ENCODE assay signal across 7 mouse cellular contexts in genomic region chr13:54055448-54055861, GRCm38 (mm10). TPM values are rescaled to one million over a fixed set of nuclear protein-coding genes. Genes with fewer than 3 reads are reported as not detected.
A peak's percentile ranks its signal among the peaks of the same experiment; 100 is the strongest.
DNase-seq lines count a peak whose midpoint lies in the region; ATAC-seq lines count a peak whose summit lies in the region.

TSS of gene Drd1 (minus strand) at chr13:54055705.

- no peaks in the 10 kb centered on the region for H3K9me3 ChIP-seq in kidney, embryonic 14.5 days (ENCODE audit: control insufficient read depth, low read length)
- H3K9me3 ChIP-seq in limb, embryonic 13.5 days: no peaks in the 10 kb centered on the region
- no peaks in the 10 kb centered on the region for H3K9me3 ChIP-seq in midbrain, embryonic 15.5 days

- H3K27me3 ChIP-seq in kidney, embryonic 14.5 days (ENCODE audit: control insufficient read depth, insufficient read depth, low read length): peaks cover 21% of the 10 kb centered on the region
- peaks cover 82% of the 10 kb centered on the region for H3K27me3 ChIP-seq in limb, embryonic 13.5 days
- H3K27me3 ChIP-seq in midbrain, embryonic 15.5 days (replicated peaks): peaks cover 14% of the 10 kb centered on the region

- H3K36me3 ChIP-seq in kidney, embryonic 14.5 days (ENCODE audit: control insufficient read depth, insufficient read depth, low read length): no peaks in the 10 kb centered on the region
- no peaks in the 10 kb centered on the region for H3K36me3 ChIP-seq in limb, embryonic 13.5 days
- no peaks in the 10 kb centered on the region for H3K36me3 ChIP-seq in midbrain, embryonic 15.5 days (replicated peaks)

- peak within 1 kb of the TSS; percentile 85 for H3K4me2 ChIP-seq in kidney, embryonic 14.5 days (replicated peaks; ENCODE audit: low read depth, low read length)
- peak within 1 kb of the TSS; percentile 87 for H3K4me2 ChIP-seq in limb, embryonic 13.5 days (replicated peaks)
- peak within 1 kb of the TSS; percentile 100 for H3K4me2 ChIP-seq in midbrain, embryonic 15.5 days

- WGBS in kidney, embryonic 14.5 days: under 1% methylated on average over 31 of the region's 31 CpGs
- WGBS in limb, embryonic 13.5 days: 1% methylated on average over 31 of the region's 31 CpGs
- WGBS in midbrain, embryonic 15.5 days: under 1% methylated on average over 31 of the region's 31 CpGs

- peak within 1 kb of the TSS; percentile 41 for H3K4me3 ChIP-seq in kidney, embryonic 14.5 days (ENCODE audit: low read length)
- H3K4me3 ChIP-seq in limb, embryonic 13.5 days: peak within 1 kb of the TSS; percentile 48
- peak within 1 kb of the TSS; percentile 56 for H3K4me3 ChIP-seq in midbrain, embryonic 15.5 days

- no peaks in the 10 kb centered on the region for H3K4me1 ChIP-seq in kidney, embryonic 14.5 days (ENCODE audit: control insufficient read depth, insufficient read depth, low read length)
- H3K4me1 ChIP-seq in limb, embryonic 13.5 days: peaks cover 13% of the 10 kb centered on the region
- peaks cover 18% of the 10 kb centered on the region for H3K4me1 ChIP-seq in midbrain, embryonic 15.5 days

- H3K9ac ChIP-seq in kidney, embryonic 14.5 days (ENCODE audit: low read depth, low read length): peak within 1 kb of the TSS; percentile 38; the same call in 1 of the 2 replicates
- peak within 1 kb of the TSS; percentile 48 for H3K9ac ChIP-seq in limb, embryonic 13.5 days
- peak within 1 kb of the TSS; percentile 41; the same call in 1 of the 2 replicates for H3K9ac ChIP-seq in midbrain, embryonic 15.5 days

- no peak within 1 kb of the TSS for H3K27ac ChIP-seq in kidney, embryonic 14.5 days (ENCODE audit: low read depth, low read length)
- H3K27ac ChIP-seq in limb, embryonic 13.5 days: no peak within 1 kb of the TSS
- no peak within 1 kb of the TSS for H3K27ac ChIP-seq in midbrain, embryonic 15.5 days

- peak; percentile 97 for ATAC-seq in granulocyte monocyte progenitor cell, adult 5-6 weeks (replicated peaks; ENCODE audit: poor library complexity, severe bottlenecking)
- ATAC-seq in kidney, embryonic 14.5 days (ENCODE audit: low FRiP score, low TSS enrichment): peak; percentile 73; the same call in 1 of the 2 replicates
- ATAC-seq in limb, embryonic 13.5 days (ENCODE audit: low FRiP score, low read depth): peak; percentile 72; the same call in 1 of the 2 replicates
- peak; percentile 84 for ATAC-seq in midbrain, embryonic 15.5 days (replicated peaks)

- peak; percentile 34 for DNase-seq in adrenal gland, adult 8-10 months
- peak; percentile 84 for DNase-seq in embryo, embryonic 11 days
- peak; percentile 16 to 69 for DNase-seq in spleen, postnatal 10 days (ENCODE audit: low spot score in 2 of 2)

RNA-seq across cellular contexts. Expression of gene Drd1, which starts in this region (rescaled TPM):
- under 1 TPM in 3 of 4 experiments, not detected in 1; 0.07 to 0.15 (median 0.11) TPM for total RNA-seq in adrenal gland, adult 8-10 months (2022)
- not detected in 2 replicates for total RNA-seq in granulocyte monocyte progenitor cell, adult 5-6 weeks (2014; fragmentation: Nextera tagmentation)
- not detected in 2 replicates for total RNA-seq in granulocyte monocyte progenitor cell, adult 5-6 weeks (2017)
- 0.05 and 0.16 TPM in 2 replicates for polyA plus RNA-seq in kidney, embryonic 14.5 days (2014; fragmentation: Nextera tagmentation; extraction: Ambion mirVana)
- polyA plus RNA-seq in limb, embryonic 13.5 days (2015; fragmentation: Nextera tagmentation; extraction: Ambion mirVana): 0.37 TPM in 1 of 2 replicates, not detected in the other
- polyA plus RNA-seq in midbrain, embryonic 15.5 days (2015; fragmentation: Nextera tagmentation; extraction: Ambion mirVana): 3.0 and 3.3 TPM in 2 replicates

Comparison
In these comparisons a context has a peak if more than half of its experiments do, and no peak if none do; other contexts are left out.
1. Peak in DNase-seq in adrenal gland, adult 8-10 months; RNA of the gene not detected or under 1 TPM.
2. Peak in ATAC-seq in granulocyte monocyte progenitor cell, adult 5-6 weeks; RNA of the gene not detected or under 1 TPM.
3. Peak in ATAC-seq, H3K4me3 ChIP-seq, H3K9ac ChIP-seq and H3K4me2 ChIP-seq in kidney, embryonic 14.5 days; RNA of the gene not detected or under 1 TPM.
4. Peak in ATAC-seq, H3K4me3 ChIP-seq, H3K9ac ChIP-seq and H3K4me2 ChIP-seq in limb, embryonic 13.5 days; RNA of the gene not detected or under 1 TPM.
5. DNase-seq: peak in every context shown above with its lines; median percentile 84 in embryo, embryonic 11 days; 42 in spleen, postnatal 10 days; 34 in adrenal gland, adult 8-10 months.